Mouse (Mus musculus): ENCODE results near the gene Nrk. TPM values are rescaled to one million over a fixed set of nuclear protein-coding genes. Genes with fewer than 3 reads are reported as not detected.

The Nrk gene
- polyA plus RNA-seq (2017; shearing (Covaris generic)): not detected

DNA sequence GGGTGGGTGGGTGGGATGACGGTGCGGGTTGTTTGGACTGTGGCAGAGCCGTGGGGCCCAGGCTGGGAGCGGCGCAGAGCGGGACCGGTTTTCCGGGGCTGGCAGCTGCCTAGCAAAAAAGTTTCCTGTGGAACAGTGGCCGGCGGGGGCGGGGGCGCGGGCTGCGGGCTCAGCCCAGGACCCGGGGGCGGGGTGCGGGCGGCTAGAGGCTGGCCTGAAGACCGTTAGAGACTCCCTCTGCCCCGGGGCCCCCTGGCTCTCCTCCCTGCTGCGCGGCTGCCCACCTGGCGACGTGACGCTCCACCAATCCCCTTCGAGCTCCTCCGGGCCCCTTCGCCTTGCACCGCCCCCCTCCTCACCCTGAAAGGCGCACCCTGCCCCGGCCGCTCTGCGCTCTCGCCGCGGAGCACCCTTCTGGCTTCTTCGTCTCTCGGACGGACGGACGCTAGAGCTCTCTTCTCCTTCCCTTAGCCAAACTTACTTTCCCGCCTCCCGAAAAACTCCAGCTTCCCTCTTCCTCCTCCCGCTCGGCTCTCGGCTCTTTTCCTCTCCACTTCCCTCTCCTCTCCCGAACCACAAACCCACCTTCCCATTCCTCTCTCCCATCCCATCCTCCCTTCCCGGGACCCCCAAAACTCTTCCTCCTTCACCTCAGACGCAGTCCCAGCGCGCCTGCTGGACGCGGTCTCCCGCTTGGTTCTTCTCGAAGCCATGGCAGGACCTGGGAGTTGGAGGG lies at the start of gene Nrk:
Gene Nrk (plus strand): TSS at position 390 of the 736 bp plus-strand sequence.
- ATAC-seq: no peak

DNA sequence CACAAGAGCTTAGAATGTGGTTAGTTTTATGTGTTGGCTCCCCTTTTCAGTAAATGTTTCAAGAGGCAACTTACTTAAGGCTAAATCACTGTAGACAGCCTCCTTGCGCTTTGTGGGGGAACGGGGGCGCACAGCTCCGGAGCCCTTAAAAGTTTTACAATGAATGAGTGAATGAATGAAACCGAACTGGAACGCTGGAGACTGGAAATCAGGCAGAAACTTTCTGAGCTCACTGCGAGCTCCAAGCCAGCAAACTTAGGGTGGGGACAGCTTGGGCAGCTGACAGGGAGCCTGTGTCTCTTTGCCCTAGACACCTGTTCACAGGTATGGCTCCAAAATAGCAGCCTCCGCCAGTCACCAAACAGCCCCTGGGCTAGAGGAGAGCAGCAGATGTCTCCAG lies 864 bp upstream of the Nrk start:
- ATAC-seq: no peak

DNA sequence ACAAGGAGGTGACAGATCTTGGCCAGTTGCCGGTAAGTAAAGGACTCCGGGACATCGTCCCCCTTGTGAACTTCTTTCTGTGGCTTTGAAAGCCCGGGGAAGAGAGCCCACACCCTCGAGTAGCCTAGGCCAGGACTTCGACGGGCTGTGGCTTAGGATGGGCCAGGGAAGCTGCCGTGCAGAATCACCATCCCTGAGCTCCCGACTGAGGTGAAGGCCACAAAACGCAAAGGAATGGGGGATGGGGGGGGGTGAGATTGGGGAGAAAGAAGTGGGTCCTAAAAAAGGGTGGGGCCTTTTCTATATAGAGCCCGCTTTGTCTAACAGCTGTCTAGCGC lies 516 bp downstream of the Nrk start:
- no peak for ATAC-seq

DNA sequence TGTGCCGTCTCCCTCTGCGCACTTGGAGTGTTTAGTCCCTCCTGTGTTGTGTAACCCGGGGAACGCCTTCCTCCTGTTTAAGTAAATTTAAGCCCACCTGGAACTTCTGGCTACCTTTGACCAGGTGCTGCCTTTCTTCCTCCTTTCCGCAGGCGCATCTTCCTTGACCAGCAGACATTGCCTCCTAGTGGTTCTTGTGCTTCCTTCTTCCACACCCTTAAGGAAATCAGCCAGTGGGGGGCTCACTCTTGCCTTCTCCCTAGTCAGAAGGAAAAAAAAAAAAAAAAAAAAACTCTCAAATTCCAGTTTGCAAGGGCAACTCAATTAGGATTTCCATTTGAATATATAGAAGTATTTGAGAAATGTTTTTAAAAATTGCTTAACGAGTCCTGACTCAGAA lies 4.8 kb downstream of the Nrk start:
- no peak for ATAC-seq

DNA sequence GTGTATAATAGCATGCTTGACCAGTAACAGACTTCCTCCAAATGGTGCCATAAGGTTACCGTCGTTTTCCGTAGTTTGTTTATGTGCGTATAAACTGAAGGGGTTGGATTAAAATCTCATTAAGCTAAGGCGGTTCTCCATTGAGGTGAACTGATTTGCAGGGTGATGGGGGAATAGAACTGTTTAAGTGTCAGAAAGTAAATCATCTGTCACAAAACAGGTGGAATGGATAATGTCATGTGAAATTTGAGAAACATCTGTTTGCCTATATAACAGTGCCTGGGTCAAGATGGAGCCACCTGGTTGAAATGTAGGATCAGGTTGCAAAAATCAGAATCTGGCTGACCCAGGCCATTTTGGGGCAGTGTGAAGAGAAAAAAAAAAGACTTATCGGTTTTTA lies 29.7 kb downstream of the Nrk start:
- ATAC-seq: no peak

DNA sequence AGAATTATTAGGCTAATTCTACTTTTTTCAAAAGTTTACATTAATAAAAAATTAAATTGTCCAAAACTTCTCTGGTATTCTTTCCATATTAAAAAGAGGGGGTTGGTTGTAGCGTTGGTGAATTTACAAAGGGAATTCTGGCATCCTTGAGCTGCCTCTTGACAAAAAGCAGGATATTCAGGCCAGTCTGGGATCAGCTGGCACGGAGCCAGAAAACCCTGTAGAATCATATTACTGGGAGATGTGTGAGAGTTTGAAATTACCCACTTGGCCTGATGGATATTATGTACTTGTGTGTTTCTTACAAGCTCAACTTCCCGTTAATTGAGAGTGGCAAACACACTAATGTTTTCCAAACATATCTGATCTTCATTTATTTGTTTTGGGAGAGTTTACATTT lies 46.5 kb downstream of the Nrk start:
- no peak for ATAC-seq

DNA sequence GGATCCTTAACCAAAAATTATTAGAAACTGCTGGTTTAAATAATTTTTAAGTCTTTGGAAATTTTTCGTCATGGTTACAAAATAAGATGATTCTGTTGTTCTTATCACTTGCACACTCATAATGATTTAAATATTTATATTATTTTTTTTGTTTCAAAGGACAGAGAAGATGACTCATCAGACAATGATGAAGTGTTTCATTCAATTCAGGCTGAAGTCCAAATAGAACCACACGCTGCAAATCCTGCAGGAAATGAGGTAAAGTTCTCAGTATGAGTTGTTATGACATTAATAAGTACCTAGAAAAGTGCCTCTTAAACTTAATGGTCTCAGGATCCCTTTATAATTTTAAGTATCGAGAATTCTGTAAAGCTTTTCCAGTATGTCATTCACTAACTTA lies 64.3 kb downstream of the Nrk start:
- no peak for ATAC-seq

DNA sequence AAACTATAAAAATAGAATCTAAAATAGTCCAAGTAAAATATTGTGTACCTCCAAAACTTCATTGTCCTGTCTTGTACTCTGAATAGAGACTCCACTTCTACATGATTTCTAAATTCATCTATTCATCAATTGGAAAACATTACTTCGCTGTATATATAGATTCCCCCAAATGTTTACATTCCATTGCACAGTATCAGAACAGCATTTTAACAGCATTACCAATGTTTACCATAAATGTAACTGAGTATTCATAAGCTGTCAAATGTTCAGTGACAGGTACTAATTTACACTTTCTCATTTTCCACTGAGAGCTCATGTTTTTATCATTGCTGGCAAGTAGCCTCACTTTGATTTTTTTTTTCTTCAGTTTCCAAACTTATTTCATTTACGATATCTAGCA lies 65.0 kb downstream of the Nrk start:
- ATAC-seq: no peak

DNA sequence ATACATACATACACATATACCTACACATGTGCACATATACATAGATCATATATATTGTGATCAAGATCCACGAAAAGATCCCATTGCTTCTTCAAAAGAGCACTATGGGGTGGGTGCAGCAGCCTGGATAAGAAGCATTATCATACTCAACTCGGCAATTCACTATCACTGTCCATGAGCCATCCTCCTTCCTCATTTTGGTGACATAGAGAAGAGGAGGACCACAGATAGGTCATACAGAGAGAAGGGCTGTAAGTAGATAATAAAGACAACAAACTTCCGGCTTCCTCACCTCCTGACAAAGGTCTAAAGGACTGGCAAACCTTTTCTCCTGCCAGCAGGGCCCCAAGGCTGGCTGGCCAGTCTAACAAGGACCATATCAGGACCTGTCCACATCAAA lies 100.3 kb downstream of the Nrk start:
- ATAC-seq: no peak

DNA sequence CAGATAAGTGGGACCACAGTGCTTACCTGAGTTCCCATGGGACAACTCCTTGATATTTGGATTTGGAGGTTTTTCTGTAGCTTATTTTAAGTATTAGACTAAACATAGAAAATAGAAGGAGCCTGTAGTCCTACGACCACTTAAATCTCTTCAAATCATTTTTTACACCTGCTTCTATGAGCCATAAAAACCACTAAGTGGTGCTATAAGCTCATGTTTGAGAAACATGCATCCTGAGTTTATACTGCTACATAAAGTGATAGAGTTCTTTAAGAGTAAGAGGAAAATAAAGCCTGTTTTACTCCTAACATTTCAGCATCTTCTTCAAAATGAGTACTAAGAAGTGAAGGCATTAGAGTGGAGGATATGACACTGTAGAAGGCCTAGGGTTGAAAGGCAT lies 102.3 kb downstream of the Nrk start:
- no peak for ATAC-seq

DNA sequence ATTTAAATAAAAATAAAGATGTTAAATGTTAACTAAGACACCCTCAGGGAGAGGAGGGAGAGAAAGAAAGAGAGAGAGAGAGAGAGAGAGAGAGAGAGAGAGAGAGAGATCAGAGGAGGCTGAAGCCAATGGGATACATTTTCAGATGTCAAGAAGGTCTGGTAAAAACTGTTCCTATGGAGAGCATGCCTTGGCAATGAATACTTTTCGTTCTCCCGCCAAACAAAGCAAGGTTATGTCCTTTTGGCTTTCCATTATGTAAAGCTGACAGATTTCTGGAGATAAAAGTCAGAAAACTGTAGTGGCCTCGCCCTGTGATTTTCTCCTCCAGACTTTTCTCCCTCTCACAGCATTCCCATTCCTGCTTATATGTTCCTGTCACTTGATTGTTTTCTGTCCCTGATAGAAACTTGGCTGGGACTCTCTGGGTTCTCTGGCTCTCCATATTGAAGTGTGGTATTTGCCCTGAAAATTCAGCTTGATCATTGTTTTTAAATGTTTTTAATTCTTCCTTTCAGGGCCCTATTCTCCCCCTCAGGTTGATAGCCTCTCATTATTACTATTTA lies 112.4 kb downstream of the Nrk start:
- no peak for ATAC-seq

DNA sequence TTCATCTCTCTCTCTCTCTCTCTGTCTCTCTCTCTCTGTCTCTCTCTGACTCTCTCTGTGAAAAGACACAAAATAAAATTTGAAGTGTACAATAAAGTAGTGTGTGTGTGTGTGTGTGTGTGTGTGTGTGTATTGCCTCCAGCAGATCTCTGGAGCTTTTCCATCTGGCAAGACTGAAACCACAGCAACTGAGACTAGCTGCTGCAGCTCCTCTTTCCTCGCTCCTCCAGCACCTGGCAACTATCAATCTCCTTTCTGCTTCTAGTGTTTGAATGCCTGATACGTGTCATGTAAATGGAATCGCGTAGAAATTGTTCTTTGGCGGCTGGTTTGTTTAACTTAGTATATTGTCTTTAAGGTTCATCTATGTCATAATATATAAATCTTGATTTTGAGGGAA lies 113.1 kb downstream of the Nrk start:
- no peak for ATAC-seq

DNA sequence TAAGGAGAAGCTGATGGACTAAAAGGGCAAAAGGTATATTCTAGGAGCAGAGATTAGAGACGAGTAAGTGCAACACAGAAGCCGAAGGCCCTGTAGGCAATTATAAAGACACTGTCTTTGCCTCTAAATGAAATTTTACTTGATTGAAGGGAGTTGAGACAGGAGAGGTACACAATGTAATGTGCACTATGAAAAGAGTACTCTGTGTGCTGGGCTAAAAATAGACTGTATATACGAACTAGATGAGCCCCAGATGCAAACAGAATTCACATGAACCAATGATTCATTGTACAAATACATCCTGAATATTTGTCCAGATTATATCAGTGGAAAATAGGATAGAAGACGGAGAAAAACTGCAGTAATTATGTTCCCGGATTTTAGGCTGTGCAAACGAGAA lies 113.7 kb downstream of the Nrk start:
- ATAC-seq: no peak

DNA sequence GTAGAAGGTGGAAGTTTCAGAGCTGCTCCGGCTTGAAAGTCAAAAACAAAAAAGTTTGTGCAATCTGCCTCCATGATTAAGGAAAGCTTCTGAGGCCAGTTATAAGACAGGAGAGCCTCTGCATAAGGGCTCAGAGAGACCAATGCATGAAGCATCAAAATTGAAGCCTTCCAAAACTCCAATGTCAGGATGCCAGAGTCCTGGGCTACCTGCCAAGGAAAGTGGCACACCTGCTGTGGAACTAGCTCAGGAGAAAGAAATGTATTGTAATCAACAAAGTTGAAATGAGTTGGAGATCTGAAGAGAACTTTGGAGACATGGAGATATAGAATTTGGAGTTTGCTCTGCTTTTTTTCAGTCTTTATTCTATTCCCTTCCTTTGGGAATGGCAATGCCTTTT lies 123.4 kb downstream of the Nrk start:
- ATAC-seq: no peak

DNA sequence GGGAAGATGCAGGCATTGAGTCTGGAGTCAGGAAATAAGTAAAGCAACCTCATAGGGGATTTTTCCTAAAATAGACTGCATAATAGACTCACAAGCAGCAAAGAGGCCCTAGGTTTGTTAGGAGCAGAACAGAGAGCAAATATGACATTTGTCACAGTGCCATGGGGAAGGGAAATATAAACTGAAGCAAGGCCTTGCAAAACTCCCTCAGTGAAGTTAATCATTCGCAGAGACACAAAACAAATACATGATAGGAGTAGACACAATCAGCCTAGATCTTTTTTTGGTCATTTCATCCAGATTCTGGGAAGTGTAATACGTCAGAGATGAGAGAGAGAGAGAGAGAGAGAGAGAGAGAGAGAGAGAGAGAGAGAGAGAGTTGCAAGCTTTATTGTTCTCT lies 125.1 kb downstream of the Nrk start:
- ATAC-seq: no peak

DNA sequence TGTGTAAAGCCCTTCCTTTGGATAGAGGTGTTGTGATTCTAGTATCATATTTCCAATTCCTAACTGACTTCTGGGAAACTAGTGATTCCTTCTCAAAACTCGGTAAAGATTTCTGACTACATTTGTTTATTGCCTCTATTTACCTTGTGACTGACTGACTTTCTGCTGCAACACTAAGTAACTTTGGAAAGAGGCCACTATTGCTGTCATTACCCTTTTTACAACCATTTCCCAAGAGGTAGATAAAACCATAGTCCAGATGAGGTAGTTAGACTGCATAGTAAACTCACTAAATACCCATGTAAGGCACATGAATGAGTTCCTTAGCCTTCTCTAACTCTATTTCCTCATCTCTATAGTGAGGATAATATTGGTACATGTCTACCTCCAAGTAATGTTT lies 126.9 kb downstream of the Nrk start:
- ATAC-seq: no peak

DNA sequence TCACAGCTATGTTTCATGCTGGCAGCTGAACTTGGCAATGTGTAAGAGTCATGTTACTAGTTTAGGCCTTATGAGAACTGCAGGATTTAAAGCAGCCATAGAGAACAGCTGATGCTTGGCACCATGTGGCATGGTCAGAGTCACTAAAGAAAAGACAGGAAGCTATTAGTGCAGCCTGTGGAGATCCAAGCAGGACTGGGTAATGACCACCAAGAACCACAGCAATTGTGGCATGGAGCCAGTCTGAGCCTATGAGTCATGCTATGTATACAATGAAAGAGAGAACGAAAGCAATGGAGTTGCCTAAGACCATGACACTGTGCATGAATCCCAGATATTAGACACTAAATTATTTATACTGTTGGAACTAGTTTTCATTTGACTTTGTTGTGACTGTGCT lies 137.7 kb downstream of the Nrk start:
- no peak for ATAC-seq

DNA sequence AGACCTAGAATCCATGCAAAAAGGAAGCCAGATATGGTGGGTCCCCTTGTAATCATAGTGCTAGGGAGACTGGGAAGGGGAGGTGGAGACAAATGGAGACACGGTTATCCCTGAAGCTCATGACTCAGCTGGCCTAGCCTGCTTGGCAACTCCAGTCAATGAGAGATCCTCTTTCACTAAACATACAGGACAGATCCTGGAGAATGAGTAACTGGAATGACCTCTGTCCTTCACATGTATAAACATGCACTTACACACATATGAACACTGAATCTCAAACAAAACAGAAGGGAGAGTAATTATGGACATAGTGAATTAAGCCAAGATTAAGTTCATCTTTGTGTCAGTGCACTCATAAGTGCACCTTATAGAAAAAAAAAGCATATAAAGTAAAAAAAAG lies 138.9 kb downstream of the Nrk start:
- ATAC-seq: no peak

Other genes starting within 250 kb of the Nrk start
- gene Serpina7, start 170.8 kb downstream of the Nrk start, polyA plus RNA-seq (2017; shearing (Covaris generic)): not detected
- not detected for gene 4930513O06Rik, start 171.8 kb downstream of the Nrk start, polyA plus RNA-seq (2017; shearing (Covaris generic))

All from activated CD4-positive, CD25-positive, alpha-beta regulatory T cell, adult 4 months (primary cell).